Mouse (Mus musculus): Measurements from ENCODE around the gene Opa3.

Gene Opa3

GRCm38 (mm10) chr7:19246855-19247254 is 18.7 kb downstream of the Opa3 start:
- no peak for DNase-seq (ENCODE audit: low read depth, low spot score)

- no peak for DNase-seq (ENCODE audit: low read depth, low spot score)
These were observed 19.4 kb downstream of the Opa3 start for GRCm38 (mm10) chr7:19247511-19247910.

GRCm38 (mm10) chr7:19252078-19252477 is 23.9 kb downstream of the Opa3 start:
- no peak for DNase-seq (ENCODE audit: low read depth, low spot score)

GRCm38 (mm10) chr7:19253437-19253836 is 25.3 kb downstream of the Opa3 start:
- DNase-seq (ENCODE audit: low read depth, low spot score), result no peak

GRCm38 (mm10) chr7:19255395-19255794 is 27.3 kb downstream of the Opa3 start:
- DNase-seq (ENCODE audit: low read depth, low spot score), result no peak

GRCm38 (mm10) chr7:19256567-19256966 is 28.4 kb downstream of the Opa3 start:
- DNase-seq (ENCODE audit: low read depth, low spot score), result no peak

GRCm38 (mm10) chr7:19257390-19258022 is 29.4 kb downstream of the Opa3 start:
- DNase-seq (ENCODE audit: low read depth, low spot score), result peak; percentile 88

- DNase-seq (ENCODE audit: low read depth, low spot score), result peak; percentile 53
These were observed 30.2 kb downstream of the Opa3 start for GRCm38 (mm10) chr7:19258336-19258735.

GRCm38 (mm10) chr7:19265147-19265546 is 37.0 kb downstream of the Opa3 start:
- DNase-seq (ENCODE audit: low read depth, low spot score), result peak; percentile 45

GRCm38 (mm10) chr7:19265928-19266822 is 38.0 kb downstream of the Opa3 start:
- peak; percentile 27 for DNase-seq (ENCODE audit: low read depth, low spot score)

- no peak for DNase-seq (ENCODE audit: low read depth, low spot score)
These were observed 38.9 kb downstream of the Opa3 start for GRCm38 (mm10) chr7:19267051-19267450.

- no peak for DNase-seq (ENCODE audit: low read depth, low spot score)
These were observed 41.0 kb downstream of the Opa3 start for GRCm38 (mm10) chr7:19268993-19269681.

GRCm38 (mm10) chr7:19269721-19270441 is 41.7 kb downstream of the Opa3 start:
- DNase-seq (ENCODE audit: low read depth, low spot score), result peak; percentile 36

GRCm38 (mm10) chr7:19270509-19271237 is 42.5 kb downstream of the Opa3 start:
- DNase-seq (ENCODE audit: low read depth, low spot score), result no peak

- peak; percentile 93 for DNase-seq (ENCODE audit: low read depth, low spot score)
These were observed 43.4 kb downstream of the Opa3 start, which contains the start of gene Vasp for GRCm38 (mm10) chr7:19271238-19272172. TSS of gene Vasp (minus strand) at chr7:19271817.

GRCm38 (mm10) chr7:19272173-19272764 is 44.1 kb downstream of the Opa3 start:
- peak; percentile 69 for DNase-seq (ENCODE audit: low read depth, low spot score)

GRCm38 (mm10) chr7:19276253-19276652 is 48.1 kb downstream of the Opa3 start:
- no peak for DNase-seq (ENCODE audit: low read depth, low spot score)

- DNase-seq (ENCODE audit: low read depth, low spot score), result no peak
These were observed 50.9 kb downstream of the Opa3 start for GRCm38 (mm10) chr7:19279052-19279451.

GRCm38 (mm10) chr7:19279581-19280114 is 51.5 kb downstream of the Opa3 start, which contains the start of gene Ppm1n:
TSS of gene Ppm1n (minus strand) at chr7:19280064.
- DNase-seq (ENCODE audit: low read depth, low spot score), result no peak
